Mouse (Mus musculus): Measurements from ENCODE around the gene Hapln4.

Gene Hapln4

GRCm38 (mm10) chr8:70104506-70104905 lies 21.2 kb downstream of the Hapln4 start:
- DNase-seq = peak; percentile 60 to 65

GRCm38 (mm10) chr8:70104922-70105321 lies 21.7 kb downstream of the Hapln4 start:
- no peak for DNase-seq

GRCm38 (mm10) chr8:70110451-70110850 lies 27.2 kb downstream of the Hapln4 start:
- DNase-seq = no peak

DNA sequence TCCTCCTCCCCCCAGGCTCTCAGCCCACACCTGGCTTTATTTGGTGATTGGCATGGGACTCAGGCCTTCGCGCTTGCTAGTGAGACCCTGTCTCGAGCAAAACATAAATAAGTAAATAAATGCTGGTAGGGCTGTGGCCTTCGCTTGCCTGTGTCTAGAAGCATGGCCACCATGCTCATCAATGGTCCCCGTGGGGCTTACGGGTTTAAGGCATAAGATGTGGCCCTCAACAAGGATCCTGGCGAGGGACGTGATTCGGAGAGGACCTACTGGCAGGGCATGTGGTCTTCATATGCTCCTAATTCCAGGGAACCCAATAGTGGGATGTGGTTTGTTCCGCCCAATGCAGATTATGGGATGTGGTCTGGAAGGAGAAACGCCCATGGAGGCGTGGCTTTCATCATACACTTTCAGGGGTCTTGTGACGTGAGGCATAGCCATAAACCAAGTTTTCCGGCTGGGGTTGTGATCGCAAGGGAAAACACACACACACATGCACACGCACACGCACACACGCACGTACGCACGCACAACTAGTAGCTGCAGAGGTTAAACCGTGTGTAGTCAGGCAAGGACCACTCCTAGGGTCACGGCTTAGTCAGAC lies 28.0 kb downstream of the Hapln4 start:
- no peak for DNase-seq

GRCm38 (mm10) chr8:70112401-70113016 lies 29.3 kb downstream of the Hapln4 start:
- DNase-seq = no peak

DNA sequence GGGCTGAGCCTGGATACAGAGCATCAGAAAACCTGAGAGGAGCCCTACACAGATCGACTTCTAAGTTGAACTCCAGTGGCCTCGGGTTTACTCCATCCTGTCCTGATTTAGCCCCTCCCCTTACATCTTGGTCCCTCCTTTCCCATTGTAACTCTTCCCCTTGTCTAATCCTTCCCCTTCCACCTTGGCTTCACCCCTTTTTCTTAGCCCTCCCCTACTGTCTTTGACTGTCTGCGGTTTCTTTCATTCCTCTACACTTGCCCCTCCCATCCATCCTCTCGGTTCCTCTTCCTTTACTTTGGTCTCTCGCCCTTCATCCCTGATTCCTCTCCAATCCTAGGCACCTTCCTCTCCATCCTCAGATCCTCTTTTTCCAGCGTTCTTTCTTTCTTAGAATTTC lies 31.2 kb downstream of the Hapln4 start:
- DNase-seq = no peak

DNA sequence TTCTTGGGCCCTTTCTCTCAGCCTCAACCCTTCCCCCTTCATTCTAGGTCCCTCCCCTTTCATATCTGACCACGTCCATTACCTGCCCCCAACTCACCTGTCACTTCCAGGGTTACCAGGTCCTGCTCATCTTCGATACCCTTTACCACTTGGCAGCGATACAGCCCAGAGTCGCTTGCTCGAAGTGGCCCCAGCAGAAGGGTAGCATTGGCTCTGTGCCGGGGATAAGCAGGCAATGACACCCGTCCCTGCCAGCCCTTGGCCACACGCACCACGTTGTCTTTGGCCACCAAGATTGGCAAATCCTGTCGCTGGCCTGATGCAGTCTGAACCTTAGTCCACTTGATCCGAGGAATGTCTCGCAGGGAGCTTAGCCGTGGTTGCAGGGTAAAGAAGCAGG lies 31.6 kb downstream of the Hapln4 start:
- peak in 1 of 2 experiments; percentile 52 for DNase-seq

DNA sequence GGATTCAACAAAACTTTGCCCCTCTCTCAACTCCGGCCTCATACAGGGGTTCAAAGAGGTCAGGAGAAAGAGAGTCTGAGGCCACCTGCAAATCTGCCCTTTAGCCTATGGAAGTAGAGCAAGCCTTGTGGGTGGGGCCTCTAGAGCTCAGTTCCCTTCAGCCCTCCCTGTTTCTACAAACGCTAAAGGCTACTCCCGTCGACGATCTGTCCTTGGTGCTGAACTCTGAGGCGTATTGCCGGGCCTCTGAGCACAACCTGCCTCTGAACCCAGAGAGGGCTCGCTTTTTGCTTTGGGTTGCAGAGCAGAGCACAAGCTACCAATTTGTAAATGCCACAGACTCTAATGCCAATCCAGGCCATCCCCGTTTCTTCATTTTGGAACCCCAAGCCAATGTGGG lies 34.4 kb downstream of the Hapln4 start:
- DNase-seq = no peak

- no peak for DNase-seq
Measured at GRCm38 (mm10) chr8:70118726-70119700, 35.8 kb downstream of the Hapln4 start.

DNA sequence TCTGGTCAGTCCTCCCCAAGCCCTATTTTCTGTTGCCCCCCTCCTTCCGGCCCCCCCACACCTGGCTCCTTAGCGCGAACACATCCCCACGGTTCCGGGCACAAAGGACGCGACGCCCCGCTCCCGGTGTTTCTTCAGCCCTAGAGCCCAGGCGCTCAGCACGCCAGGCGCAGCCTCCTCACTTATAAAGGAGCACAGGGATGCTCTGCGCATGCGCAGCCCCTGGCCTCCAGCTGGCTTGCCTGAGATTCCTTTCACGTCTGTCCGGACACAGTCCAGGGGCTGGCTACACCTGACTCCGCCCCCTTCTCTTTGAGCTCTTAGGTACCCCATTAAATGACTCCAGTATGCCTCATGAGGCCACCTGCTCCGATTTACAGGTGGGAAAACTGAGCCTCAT lies 37.4 kb downstream of the Hapln4 start, which contains the start of gene Ncan:
Gene Ncan, minus strand, starts transcription at position 207 of the 400 bp plus-strand sequence.
- peak; percentile 94 for DNase-seq

DNA sequence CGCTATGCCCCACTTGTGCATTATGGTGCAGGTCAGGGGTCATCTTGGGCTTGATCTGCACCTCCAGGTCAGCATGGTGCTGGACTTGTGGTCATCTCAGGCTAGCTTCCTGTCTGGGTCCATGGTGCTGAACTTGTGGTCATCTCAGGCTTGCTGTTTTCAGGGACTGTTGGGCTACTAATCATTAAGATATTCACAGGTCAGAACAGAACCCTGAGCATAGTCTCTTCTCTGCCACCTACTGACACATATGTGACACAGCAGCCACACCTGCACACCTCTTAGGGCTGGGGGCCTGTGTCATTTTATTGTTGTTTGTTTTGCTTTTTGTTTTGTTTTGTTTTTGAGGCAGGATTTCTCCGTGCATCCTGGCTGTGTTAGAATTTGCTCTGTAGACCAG lies 39.6 kb downstream of the Hapln4 start:
- DNase-seq = no peak

DNA sequence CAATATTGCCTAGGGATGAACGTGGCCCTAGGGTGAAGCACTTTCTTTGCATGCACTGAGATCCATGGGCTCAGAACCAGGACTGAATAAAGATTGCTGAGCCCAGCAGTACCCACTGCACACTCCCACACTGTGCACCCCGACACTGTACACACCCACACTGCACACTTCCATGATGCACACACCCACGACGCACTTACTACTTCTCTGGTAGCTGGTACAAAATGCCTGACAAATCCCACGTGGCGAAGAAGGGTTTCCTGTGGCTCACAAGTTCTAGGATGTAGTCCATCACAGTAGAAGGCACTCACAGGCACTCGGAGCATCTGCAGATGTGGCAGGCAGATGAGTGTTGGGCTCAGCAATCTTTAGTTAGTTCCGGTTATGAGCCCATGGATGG lies 41.7 kb downstream of the Hapln4 start:
- DNase-seq = no peak

GRCm38 (mm10) chr8:70128435-70128834 lies 45.2 kb downstream of the Hapln4 start:
- DNase-seq = peak; percentile 54 to 64

- peak; percentile 53 to 66 for DNase-seq
Measured at GRCm38 (mm10) chr8:70129309-70129952, 46.2 kb downstream of the Hapln4 start.

DNA sequence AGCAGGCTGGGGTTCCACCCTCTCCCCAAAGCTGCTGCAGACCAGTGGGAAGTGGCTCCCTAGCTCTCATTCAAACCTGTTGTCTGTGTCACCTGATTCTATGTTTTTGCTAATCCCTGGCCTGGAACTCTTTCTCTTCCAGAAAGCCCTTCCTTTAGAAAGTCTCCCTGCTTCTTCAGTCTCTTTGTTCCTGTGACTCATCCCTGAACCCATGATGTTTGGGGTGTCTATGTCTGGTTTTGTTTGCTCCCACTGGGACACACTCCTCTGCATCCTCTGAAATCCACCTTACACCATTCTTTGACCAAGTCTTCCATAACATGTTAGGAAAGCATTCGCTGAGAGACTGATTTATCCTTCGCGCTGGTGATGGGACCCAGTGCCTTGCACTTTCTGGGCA lies 46.8 kb downstream of the Hapln4 start:
- DNase-seq = no peak

- peak; percentile 87 to 89 for DNase-seq
Measured at GRCm38 (mm10) chr8:70131166-70131883, 48.1 kb downstream of the Hapln4 start, which contains the start of gene Nr2c2ap. Nr2c2ap (plus strand) TSS chr8:70131333.

DNA sequence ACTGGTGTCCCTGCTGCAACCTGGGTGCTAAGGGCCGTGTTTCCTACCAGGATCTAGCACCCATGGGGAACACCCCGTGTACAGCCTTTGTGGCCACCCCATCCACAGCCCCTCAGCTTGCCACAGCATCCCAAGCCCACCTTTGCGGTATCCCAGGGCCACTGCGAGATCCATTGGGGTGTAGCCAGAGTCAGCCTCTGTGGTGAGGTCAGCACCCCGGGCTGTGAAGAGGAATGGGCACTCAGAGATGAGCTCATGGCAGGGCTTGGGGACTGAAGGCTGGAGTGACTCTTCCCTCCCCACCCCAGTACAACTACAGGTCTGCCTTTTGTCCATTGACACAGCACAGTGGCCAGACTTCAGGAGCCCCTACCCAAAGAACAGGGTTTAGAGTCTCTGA lies 50.8 kb downstream of the Hapln4 start:
- DNase-seq = no peak

DNA sequence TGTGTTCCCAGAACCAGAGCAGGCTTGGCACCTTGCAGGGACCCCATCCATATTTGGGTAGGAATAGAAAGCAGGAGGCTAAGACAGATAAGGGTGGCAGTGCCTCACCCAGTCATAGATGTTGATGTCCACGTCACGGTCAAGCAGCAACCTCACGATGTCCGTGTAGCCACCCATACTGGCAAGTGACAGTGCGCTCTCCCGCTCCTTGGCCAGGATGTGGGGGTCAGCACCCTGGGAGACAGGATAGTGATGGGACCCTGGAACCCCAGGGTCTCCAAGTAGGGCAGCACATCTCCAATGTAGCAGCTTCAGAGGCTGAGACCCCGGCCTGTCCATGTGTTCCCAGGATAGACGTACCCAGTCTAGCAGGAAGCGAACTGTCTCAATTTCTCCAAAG lies 51.7 kb downstream of the Hapln4 start:
- DNase-seq = no peak

- DNase-seq = no peak
Measured at GRCm38 (mm10) chr8:70136591-70136990, 53.3 kb downstream of the Hapln4 start.

DNA sequence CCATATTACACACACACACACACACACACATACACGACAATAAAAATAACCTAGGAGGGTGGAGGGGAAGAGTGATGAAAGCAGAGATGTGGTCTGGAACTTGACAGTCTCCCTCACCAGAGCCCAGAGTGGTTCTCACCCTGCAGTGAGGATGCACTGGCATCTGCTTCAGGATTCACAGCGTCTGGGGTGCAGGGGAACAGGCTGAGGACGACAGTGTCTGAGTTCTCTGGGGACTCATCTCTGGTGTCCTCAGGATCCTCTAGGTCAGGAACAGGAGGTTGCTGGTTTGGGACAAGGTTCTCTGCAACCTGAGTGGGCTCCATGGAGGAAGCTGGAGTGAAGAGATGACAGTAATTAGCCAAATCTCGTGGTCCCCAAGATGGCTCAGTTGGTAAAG lies 54.6 kb downstream of the Hapln4 start:
- DNase-seq = no peak

GRCm38 (mm10) chr8:70139026-70139857 lies 56.0 kb downstream of the Hapln4 start, which contains the start of the genes Rfxank, Borcs8 and Mef2b:
Rfxank (minus strand) TSS chr8:70139154.
Borcs8 (plus strand) TSS chr8:70139499.
Mef2b (plus strand) TSS chr8:70139711.
- DNase-seq = peak; percentile 99

All from cerebellum, postnatal 14 days (tissue).